ENCODE assay signal across 30 mouse cellular contexts in genomic region chr16:57132326-57132725, GRCm38 (mm10). TPM values are rescaled to one million over a fixed set of nuclear protein-coding genes. Genes with fewer than 3 reads are reported as not detected.
A peak's percentile ranks its signal among the peaks of the same experiment; 100 is the strongest.
DNase-seq lines count a peak whose midpoint lies in the region; ATAC-seq and TF ChIP-seq lines count a peak whose summit lies in the region.
"Had no signal": no experiment of that assay in that cellular context is flagged by ENCODE, and none has a peak within 500 bp of the region (broad histone marks: within the 10 kb centered on the region; RNA-seq: fewer than 3 reads in every experiment).

No protein-coding gene starts in this region.

- intact Hi-C loops in left cerebral cortex, postnatal 36 days (cut with DNase I) = no loop called here

- no peaks in the 10 kb centered on the region for H3K27me3 ChIP-seq in liver, postnatal 0 days (ENCODE audit: insufficient read depth, low read length)
- H3K27me3 ChIP-seq in liver, embryonic 11.5 days (replicated peaks; ENCODE audit: control insufficient read depth, insufficient read depth, low read length) = no peaks in the 10 kb centered on the region
- H3K27me3 ChIP-seq: CH12.LX; embryonic facial prominence, embryonic 13.5 days; embryonic facial prominence, embryonic 15.5 days; forebrain, embryonic 13.5 days; forebrain, embryonic 15.5 days; Patski had no signal

- DNase-seq in liver, postnatal 0 days = no peak
- no peak for DNase-seq in liver, embryonic 11.5 days (ENCODE audit: low spot score)
- DNase-seq in left cerebral cortex, postnatal 36 days (ENCODE audit: low spot score in 2 of 2) = no peak
- DNase-seq in right cerebral cortex, postnatal 25 days = no peak
- DNase-seq: adrenal gland, adult 8-10 months; adrenal gland, postnatal 14 days; adrenal gland, postnatal 36 days; B cell, adult 2 months; cerebellum, adult 11 months; cerebellum, adult 18-20 months; cerebellum, adult 8-10 months; cerebellum, adult 9-11 months; cerebellum, postnatal 14 days; cerebellum, postnatal 36 days; embryo, embryonic 11 days; forebrain, postnatal 0 days had no signal

- H3K4me3 ChIP-seq in liver, postnatal 0 days (ENCODE audit: low read depth, low read length) = no peak overlapping the region
- no peak overlapping the region for H3K4me3 ChIP-seq in liver, embryonic 11.5 days (ENCODE audit: low read depth, low read length)
- H3K4me3 ChIP-seq: embryonic facial prominence, embryonic 13.5 days; embryonic facial prominence, embryonic 15.5 days; erythroblast, embryonic 14.5 days; forebrain, embryonic 13.5 days; forebrain, embryonic 15.5 days had no signal

- peaks cover 18% of the 10 kb centered on the region for H3K4me1 ChIP-seq in liver, postnatal 0 days (ENCODE audit: insufficient read depth)
- H3K4me1 ChIP-seq in liver, embryonic 11.5 days (replicated peaks; ENCODE audit: control insufficient read depth, insufficient read depth, low read length) = peaks cover 3% of the 10 kb centered on the region; the same call in 1 of the 2 replicates

- H3K4me2 ChIP-seq in liver, postnatal 0 days (ENCODE audit: low read depth, low read length) = no peak overlapping the region
- no peak overlapping the region for H3K4me2 ChIP-seq in liver, embryonic 11.5 days
- H3K4me2 ChIP-seq: embryonic facial prominence, embryonic 13.5 days; embryonic facial prominence, embryonic 15.5 days; forebrain, embryonic 13.5 days; forebrain, embryonic 15.5 days had no signal

- no peak for TF ChIP-seq CTCF in liver, postnatal 0 days (IDR thresholded peaks at IDR 0.05; ENCODE audit: low read depth)

- peaks cover 22% of the 10 kb centered on the region for H3K36me3 ChIP-seq in liver, postnatal 0 days (replicated peaks; ENCODE audit: insufficient read depth, low read length)
- H3K36me3 ChIP-seq in liver, embryonic 11.5 days (ENCODE audit: control insufficient read depth, insufficient read depth, low read length) = peaks cover 5% of the 10 kb centered on the region; the same call in 1 of the 2 replicates

- H3K27ac ChIP-seq in liver, postnatal 0 days (ENCODE audit: low read depth) = no peak overlapping the region
- no peak overlapping the region for H3K27ac ChIP-seq in liver, embryonic 11.5 days (ENCODE audit: low read depth, low read length)
- H3K27ac ChIP-seq: embryonic facial prominence, embryonic 13.5 days; embryonic facial prominence, embryonic 15.5 days; forebrain, embryonic 13.5 days; forebrain, embryonic 15.5 days had no signal

- H3K9me3 ChIP-seq in liver, postnatal 0 days (ENCODE audit: low read length) = no peaks in the 10 kb centered on the region
- H3K9me3 ChIP-seq in liver, embryonic 11.5 days (ENCODE audit: control insufficient read depth, low read length) = no peaks in the 10 kb centered on the region
- H3K9me3 ChIP-seq: embryonic facial prominence, embryonic 13.5 days; embryonic facial prominence, embryonic 15.5 days; forebrain, embryonic 13.5 days; forebrain, embryonic 15.5 days; G1E had no signal

- ATAC-seq in liver, postnatal 0 days = peak; percentile 25; the same call in 1 of the 2 replicates
- ATAC-seq in liver, embryonic 11.5 days (replicated peaks; ENCODE audit: low FRiP score) = no peak
- peak; percentile 63 for ATAC-seq in common myeloid progenitor, adult 5-6 weeks (replicated peaks; ENCODE audit: low read depth, poor library complexity, severe bottlenecking)
- peak; percentile 84 for ATAC-seq in granulocyte monocyte progenitor cell, adult 5-6 weeks (replicated peaks; ENCODE audit: poor library complexity, severe bottlenecking)
- ATAC-seq in megakaryocyte progenitor cell, adult 5-6 weeks (replicated peaks; ENCODE audit: poor library complexity) = peak; percentile 82
- no peak for ATAC-seq in cerebellum, adult (ENCODE audit: insufficient number of reproducible peaks, low FRiP score, low TSS enrichment)
- ATAC-seq: activated CD4-positive, CD25-positive, alpha-beta regulatory T cell, adult 4 months; CD4-positive, CD25-positive, alpha-beta regulatory T cell, adult 4 months; forebrain, embryonic 13.5 days; forebrain, embryonic 15.5 days; forebrain, postnatal 0 days; Patski had no signal

- WGBS in liver, postnatal 0 days (ENCODE audit: insufficient replicate concordance) = 36% methylated on average over 1 of the region's 1 CpGs
- WGBS in liver, embryonic 11.5 days = 62% methylated on average over 1 of the region's 1 CpGs

- no peak overlapping the region for H3K9ac ChIP-seq in liver, postnatal 0 days (replicated peaks)
- H3K9ac ChIP-seq in liver, embryonic 11.5 days (ENCODE audit: low read depth, low read length) = no peak overlapping the region
- H3K9ac ChIP-seq: embryonic facial prominence, embryonic 13.5 days; embryonic facial prominence, embryonic 15.5 days; forebrain, embryonic 13.5 days; forebrain, embryonic 15.5 days; forebrain, postnatal 0 days had no signal

- no peak for TF ChIP-seq EP300 in liver, postnatal 0 days (IDR thresholded peaks at IDR 0.05; ENCODE audit: low read depth)

RNA-seq across cellular contexts. Expression of gene Tomm70a, which starts 10.8 kb away (rescaled TPM):
- polyA plus RNA-seq in liver, postnatal 0 days (2015; fragmentation: Nextera tagmentation; extraction: Ambion mirVana) = 27.6 and 29.9 TPM in 2 replicates
- 66.9 and 76.4 TPM in 2 replicates for polyA plus RNA-seq in liver, embryonic 11.5 days (2014; fragmentation: Nextera tagmentation; extraction: Ambion mirVana)
- 77.1 and 83.1 TPM in 2 replicates for total RNA-seq in common myeloid progenitor, adult 5-6 weeks (2017)
- total RNA-seq in granulocyte monocyte progenitor cell, adult 5-6 weeks (2014; fragmentation: Nextera tagmentation) = 61.1 and 70.8 TPM in 2 replicates
- 75.0 and 81.3 TPM in 2 replicates for total RNA-seq in granulocyte monocyte progenitor cell, adult 5-6 weeks (2017)
- 92.0 and 95.9 TPM in 2 replicates for total RNA-seq in megakaryocyte progenitor cell, adult 5-6 weeks (2015)
- 68.3 and 73.8 TPM in 2 replicates for total RNA-seq in megakaryocyte progenitor cell, adult 5-6 weeks (2017)
- total RNA-seq in left cerebral cortex, postnatal 36 days (2021) = 10 to 100 TPM; 97.4 to 99.5 TPM

RNA-seq across cellular contexts. Expression of gene Nit2, which starts 34.8 kb away (rescaled TPM):
- polyA plus RNA-seq in liver, postnatal 0 days (2015; fragmentation: Nextera tagmentation; extraction: Ambion mirVana) = 69.3 and 74.2 TPM in 2 replicates
- polyA plus RNA-seq in liver, embryonic 11.5 days (2014; fragmentation: Nextera tagmentation; extraction: Ambion mirVana) = 65.9 and 72.1 TPM in 2 replicates
- 33.5 and 37.7 TPM in 2 replicates for total RNA-seq in common myeloid progenitor, adult 5-6 weeks (2017)
- 39.6 and 50.4 TPM in 2 replicates for total RNA-seq in granulocyte monocyte progenitor cell, adult 5-6 weeks (2014; fragmentation: Nextera tagmentation)
- total RNA-seq in granulocyte monocyte progenitor cell, adult 5-6 weeks (2017) = 38.6 and 40.5 TPM in 2 replicates
- total RNA-seq in megakaryocyte progenitor cell, adult 5-6 weeks (2015) = 35.2 and 40.7 TPM in 2 replicates
- 30.9 and 38.1 TPM in 2 replicates for total RNA-seq in megakaryocyte progenitor cell, adult 5-6 weeks (2017)
- total RNA-seq in left cerebral cortex, postnatal 36 days (2021) = 10 to 100 TPM; 13.6 to 14.8 TPM

Comparison
In these comparisons a context has a peak if more than half of its experiments do, and no peak if none do; other contexts are left out.
1. ATAC-seq: peak in liver, postnatal 0 days (single experiment), common myeloid progenitor, adult 5-6 weeks (single experiment), granulocyte monocyte progenitor cell, adult 5-6 weeks (single experiment) and megakaryocyte progenitor cell, adult 5-6 weeks (single experiment); none in liver, embryonic 11.5 days (single experiment) and cerebellum, adult (single experiment).